Mouse (Mus musculus) cerebellum, postnatal 25 days (tissue): ENCODE measurements around the gene 2510009E07Rik.

Experiments used
- DNase-seq, 2 experiments: peaks; one replicate each; pipeline ENCODE4 v3.0.0; 2021; ENCODE audit warnings: mixed read lengths in 2 of 2

Gene 2510009E07Rik

DNA sequence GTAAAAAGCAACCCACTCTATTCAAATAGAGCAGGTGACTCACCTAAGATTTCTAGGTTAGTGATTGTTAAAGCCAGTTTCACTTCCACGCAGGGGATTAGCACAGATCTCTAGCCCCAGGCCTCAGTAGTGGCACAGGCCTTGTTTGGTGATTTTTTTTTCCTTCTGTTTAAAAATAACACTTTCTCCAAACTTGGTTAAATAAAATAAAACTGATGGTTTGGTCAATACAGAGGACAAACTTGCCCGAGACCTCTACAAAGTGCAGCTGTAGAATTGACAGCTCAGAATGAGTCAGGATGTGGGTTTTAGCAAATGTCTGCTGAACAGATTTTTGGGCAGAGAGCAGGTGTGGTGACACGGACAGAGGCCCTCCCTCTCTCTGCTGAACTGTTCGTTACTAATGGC, 62.6 kb downstream of the 2510009E07Rik start:
- DNase-seq, result no peak

DNA sequence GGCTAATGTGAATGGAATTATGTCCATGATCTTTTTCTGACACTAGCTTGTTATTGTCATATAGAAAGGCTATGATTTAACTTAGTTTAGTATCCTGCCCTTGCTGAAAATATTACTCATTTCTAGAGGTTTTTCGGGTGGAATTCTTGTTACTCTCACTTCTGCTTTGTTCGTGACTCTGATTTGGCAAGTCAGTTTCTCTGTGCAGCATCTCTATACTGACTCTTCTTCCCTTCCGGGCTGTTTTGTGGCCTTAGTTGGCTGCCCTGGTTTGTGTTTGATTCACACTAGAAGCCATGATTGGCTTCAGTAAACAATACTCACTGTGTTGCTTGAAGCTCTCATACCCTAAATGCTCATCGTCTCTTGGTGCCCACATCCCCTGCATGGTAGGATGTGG, 63.9 kb downstream of the 2510009E07Rik start:
- no peak for DNase-seq

DNA sequence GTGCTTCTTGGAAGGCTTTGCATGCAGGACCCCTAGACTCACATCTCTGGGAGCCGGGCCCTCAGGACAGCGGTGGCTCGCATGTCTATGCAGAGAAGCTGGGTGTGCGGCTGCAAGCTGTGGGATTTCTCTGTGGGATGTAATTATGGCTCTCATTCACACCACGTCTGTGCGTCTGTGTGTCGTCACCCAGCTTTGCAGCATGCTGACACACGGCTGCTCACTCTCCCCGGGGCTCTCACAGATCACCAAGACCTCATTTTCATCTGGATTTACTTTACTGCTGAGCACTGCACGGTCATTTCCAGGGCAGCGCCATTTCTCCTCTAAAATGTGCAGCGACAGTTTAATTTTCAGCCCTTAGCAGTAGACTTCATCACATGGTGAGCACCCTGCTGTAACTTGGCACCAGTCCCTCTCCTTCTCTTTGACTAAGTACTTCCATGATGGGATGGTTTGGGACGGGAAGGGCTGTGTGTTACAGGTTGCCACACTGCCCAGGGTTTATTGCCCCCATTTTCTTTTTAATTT, 66.3 kb downstream of the 2510009E07Rik start:
- DNase-seq, result peak; percentile 44 to 68

DNA sequence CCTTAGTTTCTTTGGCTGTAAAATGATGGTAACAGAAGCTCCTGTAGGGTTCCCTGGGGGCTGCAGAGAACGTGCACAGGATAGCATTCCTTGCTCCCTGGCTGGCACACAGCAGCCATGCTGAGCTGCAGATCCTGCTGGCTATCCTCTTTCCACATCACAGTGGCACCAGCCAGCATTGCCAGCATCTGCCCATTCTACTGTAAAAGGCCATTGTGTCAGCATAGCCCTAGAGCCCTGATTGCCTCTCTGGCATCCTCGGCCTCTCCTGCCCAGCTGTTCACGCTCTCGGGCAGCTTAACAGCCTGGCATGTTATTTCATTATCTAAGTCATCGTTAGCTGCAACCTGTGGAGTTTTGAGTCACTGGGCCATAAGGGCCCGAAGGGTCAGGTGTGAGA, 67.2 kb downstream of the 2510009E07Rik start:
- peak in 1 of 2 experiments; percentile 33 for DNase-seq

DNA sequence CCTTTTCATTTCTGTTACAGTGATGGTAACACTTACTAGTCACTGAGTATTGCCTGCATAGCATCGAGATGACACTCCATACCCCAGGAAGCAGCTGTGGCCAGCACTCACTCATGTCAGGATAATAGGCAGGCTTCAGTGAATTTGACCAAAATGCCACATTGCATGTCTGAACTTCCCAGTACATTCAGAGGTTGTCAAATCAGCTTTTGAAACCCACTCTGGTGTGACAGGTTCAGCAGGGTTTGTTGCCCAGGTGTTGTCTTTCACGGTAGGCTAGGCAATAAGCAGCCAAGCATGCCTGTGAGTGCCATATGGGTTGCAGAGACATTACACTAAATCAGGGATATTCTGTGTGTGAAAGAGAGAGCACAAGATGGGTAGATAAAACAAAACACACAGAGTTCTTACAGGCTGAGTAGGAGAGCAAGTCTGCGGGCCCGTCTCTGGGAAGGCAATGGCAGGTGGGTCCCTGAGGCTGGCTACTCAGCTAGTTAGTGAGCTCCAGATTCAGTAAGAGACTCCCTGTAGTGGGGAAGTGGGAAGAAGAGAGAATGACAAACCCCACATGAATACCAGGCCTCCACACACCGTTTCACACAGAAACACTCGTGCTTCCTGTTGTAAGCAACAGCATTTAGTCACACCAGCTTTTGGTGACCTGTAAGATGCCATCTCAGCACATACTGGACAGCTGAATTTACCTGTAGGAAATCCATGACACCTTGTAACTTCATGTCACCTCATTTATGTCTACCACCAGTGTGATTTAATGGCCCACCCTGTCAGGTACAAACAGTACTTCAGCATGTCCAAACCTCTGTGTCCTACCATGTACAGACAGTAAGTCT, 68.5 kb downstream of the 2510009E07Rik start:
- peak; percentile 46 to 56 for DNase-seq

DNA sequence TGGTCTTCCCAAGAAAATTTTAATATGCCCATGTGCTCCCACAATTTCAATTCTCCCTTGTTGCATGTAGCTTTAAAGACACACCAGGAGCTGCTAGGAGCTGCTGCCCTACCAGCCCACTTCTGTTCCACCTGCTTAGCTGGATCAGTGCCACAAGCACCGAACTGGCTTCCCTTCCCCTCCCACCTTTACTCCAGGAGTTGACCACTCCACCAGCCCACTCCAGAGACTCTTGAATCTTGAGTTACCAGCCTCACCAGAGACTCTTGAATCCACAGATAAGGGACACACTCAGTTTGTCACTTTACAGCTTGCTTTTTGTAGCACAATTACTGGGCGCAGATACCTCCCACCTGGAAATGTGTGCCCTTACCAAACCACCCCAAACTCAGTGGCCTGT, 73.8 kb downstream of the 2510009E07Rik start:
- DNase-seq, result no peak

DNA sequence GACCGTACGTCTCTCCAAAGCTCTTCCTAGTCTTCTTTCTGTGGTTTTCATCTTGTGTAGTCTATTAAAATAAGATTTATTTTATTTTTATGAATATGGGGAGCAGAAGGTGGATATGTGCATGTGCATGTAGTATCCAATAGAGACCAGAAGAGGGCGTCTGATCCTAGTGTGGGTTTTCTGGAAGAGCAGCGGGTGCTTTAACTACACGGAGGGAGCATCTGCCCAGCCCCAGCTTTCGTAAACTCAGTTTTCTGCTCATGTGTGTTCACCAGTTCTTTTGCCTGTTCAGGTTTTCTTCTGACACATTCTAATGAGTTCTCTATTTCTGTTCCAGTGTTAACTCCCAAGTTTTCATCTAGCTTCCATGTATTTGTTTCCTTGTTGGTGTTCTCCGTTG, 78.7 kb downstream of the 2510009E07Rik start:
- peak in 1 of 2 experiments; percentile 53 for DNase-seq

DNA sequence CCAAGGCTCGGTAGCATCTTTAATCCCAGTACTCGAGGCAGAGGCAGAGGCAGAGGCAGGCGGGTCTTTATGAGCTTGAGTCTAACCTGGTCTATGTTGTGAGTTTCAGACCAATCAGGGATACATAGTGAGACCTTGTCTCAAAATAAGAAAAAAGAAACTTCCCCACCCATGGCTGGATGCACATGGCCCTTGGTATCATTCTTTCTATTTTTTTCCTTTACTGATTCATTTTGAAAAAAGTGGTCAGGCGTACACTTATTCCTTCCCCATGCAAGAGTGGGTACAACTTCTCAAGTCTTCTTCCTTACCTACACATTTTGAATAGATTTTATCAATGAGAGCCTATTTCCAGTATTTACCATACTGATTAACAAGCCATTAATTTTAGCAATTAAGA, 84.0 kb downstream of the 2510009E07Rik start:
- DNase-seq, result no peak

DNA sequence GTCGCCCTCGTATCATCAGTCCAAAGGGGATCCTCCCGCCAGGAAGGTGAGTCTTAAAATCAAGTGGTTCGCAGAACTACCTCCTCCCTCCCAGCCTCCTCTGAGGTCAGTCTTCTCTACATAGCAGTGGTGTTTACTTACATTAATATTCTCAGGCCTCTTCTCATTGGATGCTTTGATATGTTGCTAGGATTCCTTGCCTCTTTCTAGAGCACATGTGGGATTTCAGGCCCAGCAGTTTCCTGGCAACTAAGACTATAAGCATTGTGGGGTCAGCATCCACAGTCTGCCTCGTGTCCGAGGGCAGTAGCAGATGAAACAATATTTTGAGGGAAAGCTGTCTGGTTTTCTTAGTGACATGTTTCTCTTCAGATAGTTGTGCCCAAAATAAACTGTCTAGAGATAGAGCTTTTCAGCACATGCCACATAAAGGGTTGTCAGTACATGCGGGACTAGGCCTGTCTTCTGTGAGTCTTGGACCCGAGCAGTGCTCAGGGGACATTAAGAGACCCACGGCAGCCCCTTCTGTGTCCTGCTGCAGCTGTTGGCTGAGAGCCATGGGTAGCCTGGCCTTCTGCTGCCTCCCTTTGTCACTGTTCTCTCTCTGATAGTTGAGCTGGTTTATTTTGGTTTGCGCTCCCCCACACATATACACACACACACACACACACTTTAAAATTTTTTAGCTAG, 86.1 kb downstream of the 2510009E07Rik start:
- peak; percentile 14 to 26 for DNase-seq

DNA sequence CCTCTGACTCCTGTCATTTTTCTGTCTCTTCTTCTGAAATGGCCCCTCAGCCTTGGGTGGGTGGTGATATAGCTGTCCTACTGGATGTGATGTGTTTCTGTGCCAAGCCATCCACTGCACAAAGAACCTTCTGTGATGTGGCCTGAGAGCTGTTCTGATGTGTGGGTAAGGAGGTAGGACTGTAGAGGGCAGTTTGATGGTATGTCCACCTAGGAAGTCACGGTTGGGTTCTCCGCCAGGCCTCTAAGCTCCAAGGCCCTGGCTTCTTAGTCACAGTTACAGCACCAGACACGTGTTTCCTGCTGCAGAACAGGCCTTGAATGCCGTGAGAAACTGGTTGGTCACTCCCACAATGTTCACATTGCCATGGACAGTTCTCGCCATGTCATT, 86.8 kb downstream of the 2510009E07Rik start:
- DNase-seq, result no peak

DNA sequence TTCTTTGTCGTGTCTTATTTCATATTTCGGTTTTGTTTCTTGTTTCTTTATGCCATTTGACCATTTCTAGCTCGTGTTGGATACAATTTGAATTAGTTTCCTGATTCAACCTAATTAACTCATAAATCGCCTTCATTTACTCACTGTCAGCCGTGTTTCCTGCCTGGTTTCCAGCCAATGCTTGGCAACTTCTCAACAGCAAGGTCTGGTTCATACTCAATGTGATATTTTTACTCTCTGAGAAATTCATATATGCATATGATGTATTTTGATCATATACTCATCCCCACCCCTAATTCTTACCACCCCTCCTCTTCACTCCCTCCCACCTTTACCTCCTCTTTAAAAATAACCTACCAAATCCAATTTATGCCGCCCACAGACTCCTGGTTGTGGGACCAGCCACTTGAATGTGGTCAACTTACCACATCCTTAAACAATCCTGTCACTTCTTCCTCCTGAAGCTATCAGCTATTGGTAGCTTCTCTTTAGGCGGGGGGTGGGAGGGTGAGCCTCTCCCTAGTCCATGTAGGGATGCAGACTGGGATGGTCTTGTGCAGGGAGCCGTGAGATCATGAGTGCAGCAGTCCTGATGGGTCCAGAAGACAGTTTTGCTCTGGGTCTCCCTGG, 87.3 kb downstream of the 2510009E07Rik start:
- peak; percentile 18 to 55 for DNase-seq

DNA sequence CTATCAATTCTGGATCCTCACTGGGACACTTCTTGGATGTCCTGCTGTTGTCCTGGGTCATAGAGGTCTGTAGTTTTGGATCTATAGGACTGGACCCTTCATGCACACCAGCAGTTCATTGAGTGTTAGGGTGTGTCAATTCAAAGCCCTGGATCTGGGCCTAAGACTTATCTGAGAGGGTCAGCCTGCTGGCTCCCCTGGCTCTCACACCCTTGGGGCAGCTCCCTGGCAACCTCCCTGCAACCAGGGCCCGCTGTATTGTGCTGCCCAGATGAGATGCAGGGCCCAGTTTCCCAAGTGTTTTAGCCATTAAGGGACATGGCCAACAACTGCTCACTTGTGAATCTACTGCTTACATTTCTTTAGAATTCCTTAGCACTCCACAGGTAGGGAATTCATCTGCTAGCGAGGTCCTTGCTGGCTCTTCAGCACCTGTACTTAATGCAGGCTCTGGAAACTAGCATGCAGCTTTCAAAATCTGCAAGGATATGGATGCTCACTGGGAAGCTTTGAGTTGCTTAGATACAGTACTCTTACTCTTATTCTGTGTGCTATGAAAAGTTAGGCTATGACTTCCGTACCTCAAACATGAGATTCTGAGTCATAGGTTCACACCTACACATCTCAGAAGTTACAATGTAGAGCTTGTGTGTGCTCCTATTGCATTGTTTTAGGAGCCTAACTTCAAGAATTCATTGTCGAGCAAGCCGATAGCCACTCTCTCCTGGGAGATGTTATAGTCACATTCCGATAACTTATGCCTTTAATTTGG, 88.0 kb downstream of the 2510009E07Rik start:
- DNase-seq, result no peak

DNA sequence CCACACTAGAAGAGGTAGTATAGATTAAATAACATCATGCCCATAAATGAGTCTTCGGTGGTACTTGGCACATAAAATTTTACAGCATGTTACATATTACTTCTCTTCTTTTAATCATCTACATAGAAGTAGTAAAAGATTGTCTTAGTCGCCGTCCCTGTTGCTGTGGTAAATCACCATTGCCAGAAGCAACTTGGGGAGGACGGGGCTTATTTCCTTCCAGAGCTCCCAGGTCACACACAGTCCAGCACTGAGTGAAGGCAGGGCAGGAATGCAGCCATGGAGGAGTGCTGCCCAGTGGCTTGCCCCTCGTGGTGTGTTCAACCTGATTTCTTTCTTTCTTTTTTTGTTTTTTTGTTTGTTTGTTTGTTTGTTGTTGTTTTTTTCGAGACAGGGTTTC, 90.1 kb downstream of the 2510009E07Rik start:
- DNase-seq, result no peak
